Mouse (Mus musculus) ovary, adult 2 months (tissue): ENCODE measurements around the gene Map3k12. TPM values are rescaled to one million over a fixed set of nuclear protein-coding genes. Genes with fewer than 3 reads are reported as not detected.

Source experiments
- polyA plus RNA-seq: library from polyadenylated mRNA; depleted of rRNA; stranded (reverse); fragments of >200 nt; gene quantifications from 2 replicates; pipeline ENCODE4 v1.2.3, GENCODE M21; 2012; rRNA removed

Gene Map3k12
- polyA plus RNA-seq, result 19.0 and 19.6 TPM in 2 replicates

DNA sequence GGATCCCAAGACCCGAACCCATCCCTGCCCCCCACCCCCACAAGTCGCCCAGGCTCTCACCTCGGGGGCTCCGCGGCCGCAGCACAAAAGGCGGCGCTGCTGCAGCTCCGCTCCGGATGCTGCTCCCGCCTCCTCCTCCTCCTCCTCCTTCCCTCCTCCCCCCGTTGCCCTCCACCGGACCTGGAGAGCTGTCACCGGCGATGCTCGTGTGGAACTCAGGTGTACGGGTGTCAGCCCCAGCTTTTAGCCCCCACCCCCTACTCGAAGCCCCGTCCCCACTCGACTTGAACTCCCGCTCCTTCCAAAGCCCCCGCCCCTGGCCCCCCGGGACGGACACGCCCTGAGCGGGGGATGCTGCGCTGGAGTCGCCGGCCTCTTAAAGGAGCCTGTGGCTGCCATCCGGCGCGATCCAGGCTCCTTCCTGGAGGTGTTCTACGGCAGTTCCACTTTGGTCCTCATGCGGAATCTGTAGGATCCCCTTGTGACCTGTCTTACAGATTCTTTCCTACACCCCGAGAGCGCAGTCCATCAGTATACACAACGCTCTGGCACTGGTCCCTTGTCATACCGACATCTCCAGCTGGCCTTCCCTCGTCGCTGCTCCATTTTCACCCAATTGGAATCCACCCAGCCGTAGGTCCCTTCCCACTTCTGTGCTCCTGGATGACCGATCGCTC lies at the start of gene Map3k12:
TSS of gene Map3k12 (minus strand) at position 337 of the 677 bp plus-strand sequence.

DNA sequence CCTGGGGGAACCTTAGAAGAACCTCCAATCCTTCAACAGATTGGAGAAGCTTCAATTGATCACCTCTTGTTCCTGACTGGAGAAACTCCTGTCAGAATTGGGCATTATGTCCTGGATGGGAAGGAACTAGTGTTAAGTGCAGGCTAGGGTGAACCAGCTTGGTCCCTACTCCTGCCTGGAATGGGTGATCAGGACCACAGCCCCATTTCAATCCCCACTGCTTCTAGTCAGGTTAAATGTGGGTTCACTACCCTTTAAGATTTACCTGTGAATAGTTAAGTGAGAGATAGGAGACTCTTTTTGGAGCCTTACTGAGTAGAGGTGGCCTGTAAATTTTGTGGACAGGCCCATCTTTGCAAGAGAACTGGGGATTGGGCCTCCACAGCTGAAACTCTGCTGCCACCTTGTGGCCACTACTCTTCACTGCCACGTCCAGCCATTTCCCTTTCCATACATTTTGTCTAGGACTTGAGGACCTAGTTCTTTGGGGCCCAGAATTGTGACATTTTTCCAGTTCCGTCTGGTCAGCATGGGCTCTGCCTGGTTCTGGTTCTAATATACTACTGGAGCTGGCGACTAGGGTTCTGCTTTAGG lies 8.1 kb upstream of the Map3k12 start, which contains the start of gene Npff:
TSS of gene Npff (minus strand) at position 51 of the 594 bp plus-strand sequence.

DNA sequence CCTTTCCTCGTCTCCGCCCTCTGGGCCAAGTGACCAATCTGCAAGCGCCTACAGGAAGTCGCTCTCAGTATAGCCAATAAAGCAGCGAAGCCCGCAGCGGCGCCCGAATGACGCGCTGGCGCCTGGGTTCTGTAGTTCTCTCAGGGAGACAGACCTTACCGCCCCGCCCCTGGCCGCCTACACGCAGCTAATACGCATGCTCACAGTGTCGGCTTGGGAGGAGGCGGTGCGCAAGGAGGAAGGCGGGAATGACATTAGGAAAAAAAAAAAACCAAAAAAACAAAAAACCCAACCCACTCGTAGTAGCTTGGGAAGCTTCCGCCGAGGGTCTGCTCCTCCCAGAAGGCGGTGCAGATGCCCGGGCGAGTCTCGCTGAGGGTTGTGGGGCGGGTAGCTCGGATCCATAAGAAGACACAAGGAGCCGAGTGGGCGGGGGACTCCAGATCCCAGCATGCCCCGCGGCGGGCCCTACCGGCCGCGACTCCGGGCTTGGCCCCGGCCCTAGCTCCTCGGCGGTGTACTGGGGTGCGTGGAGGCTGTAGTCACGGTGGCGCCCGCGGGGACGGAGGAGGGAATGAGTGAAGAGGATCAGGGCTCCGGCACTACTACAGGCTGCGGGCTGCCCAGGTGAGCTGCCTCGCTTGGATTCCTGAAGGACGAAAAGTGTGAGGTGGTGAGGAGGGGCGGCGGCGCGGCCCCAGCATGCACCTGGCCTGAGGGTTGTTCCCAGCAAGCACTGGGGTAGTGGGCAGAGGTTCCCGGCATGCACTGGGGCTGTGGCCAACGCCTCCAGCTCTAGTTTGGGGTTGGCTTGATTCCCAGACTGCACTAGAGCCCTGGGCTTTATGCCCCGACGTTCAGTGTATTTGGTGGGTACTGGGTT lies 1.4 kb upstream of the Map3k12 start, which contains the start of gene Tarbp2:
TSS of gene Tarbp2 (plus strand) at position 217 of the 883 bp plus-strand sequence.

DNA sequence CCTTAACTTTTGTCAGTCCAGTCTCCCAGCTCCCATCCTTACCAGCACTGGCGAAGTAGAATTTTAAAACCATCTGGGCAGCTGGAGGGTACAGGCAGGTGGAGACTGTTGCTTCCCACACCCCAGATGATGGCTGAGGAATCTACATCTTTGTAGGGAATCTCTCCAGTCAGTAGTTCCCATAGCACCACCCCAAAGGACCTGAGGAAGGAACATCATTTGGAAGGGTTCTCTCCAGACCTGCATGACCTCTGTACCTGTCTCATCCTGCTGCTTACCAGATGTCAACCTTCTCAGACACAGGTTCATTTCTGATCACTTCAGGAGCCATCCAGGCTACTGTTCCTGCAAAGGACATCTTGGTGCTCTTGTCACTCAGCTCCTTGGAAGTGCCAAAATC lies 13.4 kb downstream of the Map3k12 start, which contains the start of gene Gm10337:
TSS of gene Gm10337 (plus strand) at position 276 of the 400 bp plus-strand sequence.

DNA sequence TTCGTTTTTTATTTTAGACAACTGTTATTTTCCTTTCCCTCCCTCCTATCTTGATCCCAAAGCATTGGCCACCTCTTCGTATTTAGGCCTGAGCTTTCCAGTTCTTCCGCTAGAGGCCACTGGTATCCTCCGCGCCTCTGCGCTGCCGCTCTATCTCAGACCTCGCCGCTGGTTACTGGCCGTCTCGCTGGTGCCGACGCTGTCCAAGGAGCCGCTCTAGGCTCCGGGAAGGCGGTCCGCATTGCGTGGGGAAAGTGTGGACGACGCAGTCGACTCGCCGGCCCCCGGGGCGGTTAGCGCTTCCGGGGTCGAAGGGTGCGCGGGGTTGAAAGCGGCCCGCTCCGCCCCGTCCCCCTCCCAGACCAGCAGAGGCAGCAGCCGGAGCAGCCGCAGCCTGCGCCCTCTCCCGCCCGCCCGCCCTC lies 46.7 kb downstream of the Map3k12 start, which contains the start of gene Pcbp2:
TSS of gene Pcbp2 (plus strand) at position 357 of the 422 bp plus-strand sequence.

DNA sequence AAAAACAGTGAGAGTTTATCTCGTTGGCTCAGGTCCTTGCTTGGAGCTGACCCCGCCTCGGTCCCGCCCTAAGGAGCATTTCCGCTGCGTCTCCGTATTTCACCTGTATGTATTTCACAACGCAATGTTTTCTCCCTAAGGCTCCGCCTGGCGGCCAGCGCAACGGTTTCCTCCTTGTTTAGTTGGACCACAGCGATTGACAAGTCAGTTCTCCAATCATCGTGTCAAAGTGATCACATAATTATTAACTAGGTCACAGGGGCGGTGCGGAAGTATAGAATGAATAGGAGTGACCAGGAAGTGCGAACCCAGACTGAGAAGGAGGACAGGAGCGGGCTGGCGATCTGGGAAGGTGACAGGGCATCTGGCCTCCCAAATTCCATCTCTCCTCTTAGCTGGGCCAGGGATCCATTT lies 58.0 kb downstream of the Map3k12 start, which contains the start of gene Prr13:
TSS of gene Prr13 (plus strand) at position 125 of the 414 bp plus-strand sequence.

Other genes with a start within 250 kb of the Map3k12 start
- 0.77 and 1.0 TPM in 2 replicates for gene Gm9918, start 246.5 kb downstream of the Map3k12 start, polyA plus RNA-seq
- gene Mfsd5, start 237.6 kb downstream of the Map3k12 start, polyA plus RNA-seq, result 119 and 129 TPM in 2 replicates
- 12.0 and 16.4 TPM in 2 replicates for gene Espl1, start 220.8 kb downstream of the Map3k12 start, polyA plus RNA-seq
- 77.8 and 110 TPM in 2 replicates for gene Pfdn5, start 190.9 kb downstream of the Map3k12 start, polyA plus RNA-seq
- 58.9 and 73.8 TPM in 2 replicates for gene Myg1, start 185.4 kb downstream of the Map3k12 start, polyA plus RNA-seq
- 44.6 and 50.1 TPM in 2 replicates for gene Aaas, start 166.3 kb downstream of the Map3k12 start, polyA plus RNA-seq
- gene Sp7, start 149.9 kb downstream of the Map3k12 start, polyA plus RNA-seq, result 1.7 and 2.3 TPM in 2 replicates
- 19.1 and 23.3 TPM in 2 replicates for gene Sp1, start 110.9 kb downstream of the Map3k12 start, polyA plus RNA-seq
- 150 and 164 TPM in 2 replicates for gene Amhr2, start 71.7 kb downstream of the Map3k12 start, polyA plus RNA-seq
- 105 and 108 TPM in 2 replicates for gene Prr13, start 58.0 kb downstream of the Map3k12 start, polyA plus RNA-seq
- gene Pcbp2, start 46.5 kb downstream of the Map3k12 start, polyA plus RNA-seq, result 416 and 676 TPM in 2 replicates
- not detected in 2 replicates for gene Gm10337, start 13.3 kb downstream of the Map3k12 start, polyA plus RNA-seq
- gene Tarbp2, start 1.1 kb upstream of the Map3k12 start, polyA plus RNA-seq, result 89.7 and 90.4 TPM in 2 replicates
- 3.8 and 4.0 TPM in 2 replicates for gene Npff, start 7.9 kb upstream of the Map3k12 start, polyA plus RNA-seq
- not detected in 2 replicates for gene Gm28047, start 108.0 kb upstream of the Map3k12 start, polyA plus RNA-seq
- 77.0 and 108 TPM in 2 replicates for gene Atf7, start 108.4 kb upstream of the Map3k12 start, polyA plus RNA-seq
- 346 and 452 TPM in 2 replicates for gene Atp5g2, start 155.3 kb upstream of the Map3k12 start, polyA plus RNA-seq
- 61.4 and 72.0 TPM in 2 replicates for gene Calcoco1, start 205.1 kb upstream of the Map3k12 start, polyA plus RNA-seq